Mouse (Mus musculus): ENCODE measurements around the gene Mrps27.

DNA sequence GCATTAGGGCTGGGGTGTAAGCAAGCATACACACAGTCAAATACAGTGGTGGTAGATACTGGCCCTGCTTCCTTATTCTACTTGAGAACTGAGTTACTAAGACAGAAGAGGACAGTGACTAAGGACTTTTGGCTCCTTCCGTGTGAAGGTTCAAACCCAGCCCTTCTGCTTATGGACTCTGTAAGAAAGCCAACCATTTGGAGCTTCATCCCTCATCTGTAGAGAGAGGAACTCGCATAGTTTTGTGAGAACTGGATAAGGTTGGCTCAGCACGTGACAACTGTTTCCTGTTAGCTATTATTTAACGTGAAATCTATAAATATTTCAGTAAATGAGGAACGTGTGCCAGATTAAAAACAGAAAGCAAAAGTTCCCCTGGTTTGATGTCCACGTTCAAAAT is 7.1 kb upstream of the Mrps27 start:
- TF ChIP-seq CTCF (IDR thresholded peaks at IDR 0.05; ENCODE audit: low read depth, low read length) (no peak), POLR2A (IDR thresholded peaks at IDR 0.05; ENCODE audit: borderline replicate concordance, low read depth, low read length) (no peak)
